Mouse (Mus musculus): ENCODE measurements around the gene Kansl1. TPM values are rescaled to one million over a fixed set of nuclear protein-coding genes. Genes with fewer than 3 reads are reported as not detected.

The Kansl1 gene
- polyA plus RNA-seq, 1 experiment from 2014 or later: 36.9 TPM

- Histone ChIP-seq H3K27me3 (peaks cover 15% of the 10 kb centered on the region; the same call in 1 of the 2 replicates), H3K27ac (replicated peaks) (no peak overlapping the region), H3K4me1 (peaks cover 18% of the 10 kb centered on the region), H3K4me2 (replicated peaks) (no peak overlapping the region), H3K4me3 (no peak overlapping the region), H3K9me3 (no peaks in the 10 kb centered on the region), H3K36me3 (no peaks in the 10 kb centered on the region), H3K9ac (replicated peaks) (no peak overlapping the region)
- WGBS: 76% methylated on average over 16 of the region's 16 CpGs
- no peak for ATAC-seq (ENCODE audit: low FRiP score, low read depth)
Measured at GRCm38 (mm10) chr11:104316685-104317400, 151.8 kb downstream of the Kansl1 start.

- H3K27me3 ChIP-seq: peaks cover 11% of the 10 kb centered on the region; the same call in 1 of the 2 replicates
- no peak overlapping the region for H3K4me2 ChIP-seq (replicated peaks)
- no peaks in the 10 kb centered on the region; the same call in 1 of the 2 replicates for H3K36me3 ChIP-seq
- H3K4me1 ChIP-seq: peaks cover 18% of the 10 kb centered on the region
- no peak overlapping the region for H3K9ac ChIP-seq (replicated peaks)
- no peak overlapping the region for H3K27ac ChIP-seq (replicated peaks)
- WGBS: 7% methylated on average over 6 of the region's 6 CpGs
- ATAC-seq (ENCODE audit: low FRiP score, low read depth): no peak
- no peaks in the 10 kb centered on the region for H3K9me3 ChIP-seq
- no peak overlapping the region for H3K4me3 ChIP-seq
Measured at GRCm38 (mm10) chr11:104315703-104316102, 153.0 kb downstream of the Kansl1 start.

DNA sequence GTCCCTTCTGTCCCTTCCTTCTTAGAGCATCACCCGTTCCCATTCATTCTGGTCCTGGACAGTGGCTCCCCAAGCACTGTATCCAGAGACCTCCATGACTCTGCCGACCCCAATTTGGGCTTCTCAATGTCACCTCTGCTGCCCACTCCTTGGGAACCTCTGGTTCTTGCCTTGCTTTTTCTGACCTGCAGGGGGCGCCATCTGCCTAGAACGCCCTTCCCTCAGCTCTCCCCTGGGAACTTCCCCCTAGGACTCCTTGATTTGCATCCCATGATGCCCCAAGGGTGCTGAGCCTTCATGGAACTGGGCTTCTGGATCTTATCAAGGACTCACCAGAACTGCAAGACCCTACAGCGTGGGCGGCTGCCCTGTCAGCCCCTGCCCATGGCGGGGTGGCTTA lies 157.0 kb downstream of the Kansl1 start:
- Histone ChIP-seq H3K27me3 (peaks cover 16% of the 10 kb centered on the region), H3K4me1 (no peaks in the 10 kb centered on the region), H3K27ac (replicated peaks) (no peak overlapping the region), H3K36me3 (peaks cover 4% of the 10 kb centered on the region; the same call in 1 of the 2 replicates), H3K9ac (replicated peaks) (no peak overlapping the region), H3K9me3 (no peaks in the 10 kb centered on the region), H3K4me2 (replicated peaks) (no peak overlapping the region), H3K4me3 (no peak overlapping the region)
- 73% methylated on average over 7 of the region's 7 CpGs for WGBS
- ATAC-seq (ENCODE audit: low FRiP score, low read depth): no peak

GRCm38 (mm10) chr11:104310226-104310887 lies 158.3 kb downstream of the Kansl1 start:
- Histone ChIP-seq H3K4me2 (replicated peaks) (no peak overlapping the region), H3K27ac (replicated peaks) (no peak overlapping the region), H3K27me3 (peaks cover 14% of the 10 kb centered on the region), H3K4me3 (no peak overlapping the region), H3K9me3 (no peaks in the 10 kb centered on the region), H3K4me1 (no peaks in the 10 kb centered on the region), H3K36me3 (peaks cover 7% of the 10 kb centered on the region; the same call in 1 of the 2 replicates), H3K9ac (replicated peaks) (no peak overlapping the region)
- ATAC-seq (ENCODE audit: low FRiP score, low read depth): no peak
- WGBS: 22% methylated on average over 23 of the region's 23 CpGs

DNA sequence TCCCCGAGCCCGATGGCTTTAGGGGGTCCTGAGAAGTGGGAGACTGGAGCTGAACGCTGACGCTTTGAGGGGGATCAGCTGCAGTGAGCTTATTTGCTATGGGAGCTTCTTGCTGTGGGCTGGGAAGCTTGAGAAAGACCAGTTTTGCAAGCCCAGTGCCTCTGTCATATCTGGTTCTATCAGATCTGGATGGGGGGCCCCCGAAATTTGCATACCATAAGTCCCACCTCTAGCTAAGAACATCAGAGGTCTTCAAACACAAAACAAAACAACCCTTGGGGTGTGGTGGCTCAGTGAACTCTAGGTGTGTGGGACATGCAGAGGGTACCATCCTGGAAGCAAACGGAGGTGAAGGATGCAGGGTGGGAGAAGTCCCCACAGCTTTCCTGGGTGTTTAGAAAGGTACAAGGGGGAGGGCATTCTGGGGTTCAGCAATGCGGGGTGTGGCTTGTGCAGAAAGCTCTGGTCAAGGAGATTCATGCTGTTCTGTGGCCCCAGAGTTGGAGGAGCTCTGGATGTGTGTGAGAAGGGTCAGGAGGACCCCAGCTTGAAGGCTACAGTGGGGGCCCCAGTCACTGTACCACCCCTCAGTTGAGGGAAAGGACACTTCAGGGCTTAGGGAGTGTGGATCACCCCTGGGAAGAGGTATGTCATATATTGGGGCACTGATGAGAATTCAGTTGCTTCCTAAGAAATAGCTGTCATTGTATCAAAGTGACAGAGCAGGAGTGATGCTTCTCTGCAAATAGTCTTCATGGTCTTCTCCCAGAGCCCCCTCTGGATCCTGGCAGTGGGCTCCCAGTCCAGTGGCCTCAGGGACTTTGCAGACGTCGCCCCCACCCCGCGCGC lies 159.1 kb downstream of the Kansl1 start:
- peaks cover 14% of the 10 kb centered on the region for H3K27me3 ChIP-seq
- H3K9ac ChIP-seq (replicated peaks): no peak overlapping the region
- peaks cover 7% of the 10 kb centered on the region; the same call in 1 of the 2 replicates for H3K36me3 ChIP-seq
- no peak for ATAC-seq (ENCODE audit: low FRiP score, low read depth)
- WGBS: 40% methylated on average over 12 of the region's 12 CpGs
- H3K9me3 ChIP-seq: no peaks in the 10 kb centered on the region
- H3K4me2 ChIP-seq (replicated peaks): no peak overlapping the region
- H3K4me1 ChIP-seq: no peaks in the 10 kb centered on the region
- no peak overlapping the region for H3K27ac ChIP-seq (replicated peaks)
- no peak overlapping the region for H3K4me3 ChIP-seq

DNA sequence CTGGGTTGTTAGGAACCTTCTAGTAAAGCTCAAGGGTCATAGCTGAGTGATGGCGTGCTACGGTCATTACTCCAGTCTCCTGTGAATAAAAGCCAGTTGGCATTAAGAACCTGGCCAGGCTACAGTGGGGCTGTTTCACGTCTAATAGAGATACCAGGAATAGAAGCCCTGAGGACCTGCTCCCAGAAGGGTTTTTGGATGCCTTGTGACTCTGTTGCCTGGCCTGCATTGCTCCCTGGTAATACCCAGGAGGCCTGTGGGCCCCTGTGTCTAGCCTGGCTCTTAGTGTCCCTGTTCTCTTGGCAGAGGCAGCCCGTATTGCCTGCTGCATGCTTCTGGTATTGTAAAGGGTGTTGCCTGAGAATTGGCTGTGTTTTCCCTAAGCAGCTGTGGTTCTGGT lies 161.5 kb downstream of the Kansl1 start:
- WGBS: 78% methylated on average over 4 of the region's 4 CpGs
- no peak for ATAC-seq (ENCODE audit: low FRiP score, low read depth)
- H3K9me3 ChIP-seq: no peaks in the 10 kb centered on the region
- 0 out of 2 replicates have a peak, but pooled peaks cover 8% of the 10 kb centered on the region for H3K4me1 ChIP-seq
- H3K27me3 ChIP-seq: peaks cover 14% of the 10 kb centered on the region
- no peak overlapping the region for H3K9ac ChIP-seq (replicated peaks)
- H3K4me3 ChIP-seq: no peak overlapping the region
- no peak overlapping the region for H3K27ac ChIP-seq (replicated peaks)
- H3K4me2 ChIP-seq (replicated peaks): no peak overlapping the region
- H3K36me3 ChIP-seq: peaks cover 7% of the 10 kb centered on the region; the same call in 1 of the 2 replicates

DNA sequence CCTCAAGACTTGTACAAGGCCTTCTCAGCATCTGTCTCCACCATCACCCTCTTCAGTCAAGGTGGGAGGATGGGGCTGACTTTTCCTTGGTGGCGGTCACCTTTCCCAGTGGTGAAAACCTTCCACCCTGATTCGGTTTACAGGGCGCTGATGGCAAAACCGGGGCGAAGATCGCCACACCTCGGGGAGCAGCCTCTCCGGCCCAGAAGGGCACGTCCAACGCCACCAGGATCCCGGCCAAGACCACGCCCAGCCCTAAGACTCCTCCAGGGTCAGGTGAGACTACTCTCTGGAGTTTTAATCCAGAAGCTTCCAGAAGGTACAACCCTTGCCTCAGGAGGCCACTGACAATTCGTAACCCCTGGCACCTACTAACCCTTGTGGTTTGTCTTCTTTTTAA lies 162.2 kb downstream of the Kansl1 start:
- no peak for ATAC-seq (ENCODE audit: low FRiP score, low read depth)
- WGBS: 93% methylated on average over 13 of the region's 13 CpGs
- H3K4me3 ChIP-seq: no peak overlapping the region
- peaks cover 7% of the 10 kb centered on the region; the same call in 1 of the 2 replicates for H3K36me3 ChIP-seq
- peaks cover 14% of the 10 kb centered on the region for H3K27me3 ChIP-seq
- H3K27ac ChIP-seq (replicated peaks): no peak overlapping the region
- no peak overlapping the region for H3K4me2 ChIP-seq (replicated peaks)
- H3K4me1 ChIP-seq: 0 out of 2 replicates have a peak, but pooled peaks cover 8% of the 10 kb centered on the region
- no peaks in the 10 kb centered on the region for H3K9me3 ChIP-seq
- H3K9ac ChIP-seq (replicated peaks): no peak overlapping the region

GRCm38 (mm10) chr11:104305711-104306110 lies 162.9 kb downstream of the Kansl1 start:
- 97% methylated on average over 7 of the region's 7 CpGs for WGBS
- 0 out of 2 replicates have a peak, but pooled peaks cover 8% of the 10 kb centered on the region for H3K4me1 ChIP-seq
- no peaks in the 10 kb centered on the region for H3K9me3 ChIP-seq
- H3K9ac ChIP-seq (replicated peaks): no peak overlapping the region
- no peak overlapping the region for H3K27ac ChIP-seq (replicated peaks)
- H3K4me3 ChIP-seq: no peak overlapping the region
- peaks cover 14% of the 10 kb centered on the region for H3K27me3 ChIP-seq
- H3K4me2 ChIP-seq (replicated peaks): no peak overlapping the region
- no peak for ATAC-seq (ENCODE audit: low FRiP score, low read depth)
- H3K36me3 ChIP-seq: 0 out of 2 replicates have a peak, but pooled peaks cover 7% of the 10 kb centered on the region

GRCm38 (mm10) chr11:104303088-104303960 lies 165.3 kb downstream of the Kansl1 start:
- peaks cover 18% of the 10 kb centered on the region; the same call in 1 of the 2 replicates for H3K36me3 ChIP-seq
- H3K9ac ChIP-seq (replicated peaks): no peak overlapping the region
- H3K4me1 ChIP-seq: 0 out of 2 replicates have a peak, but pooled peaks cover 8% of the 10 kb centered on the region
- no peaks in the 10 kb centered on the region for H3K27me3 ChIP-seq
- no peak for ATAC-seq (ENCODE audit: low FRiP score, low read depth)
- no peaks in the 10 kb centered on the region for H3K9me3 ChIP-seq
- no peak overlapping the region for H3K4me2 ChIP-seq (replicated peaks)
- WGBS: 61% methylated on average over 8 of the region's 8 CpGs
- no peak overlapping the region for H3K4me3 ChIP-seq
- H3K27ac ChIP-seq (replicated peaks): no peak overlapping the region

DNA sequence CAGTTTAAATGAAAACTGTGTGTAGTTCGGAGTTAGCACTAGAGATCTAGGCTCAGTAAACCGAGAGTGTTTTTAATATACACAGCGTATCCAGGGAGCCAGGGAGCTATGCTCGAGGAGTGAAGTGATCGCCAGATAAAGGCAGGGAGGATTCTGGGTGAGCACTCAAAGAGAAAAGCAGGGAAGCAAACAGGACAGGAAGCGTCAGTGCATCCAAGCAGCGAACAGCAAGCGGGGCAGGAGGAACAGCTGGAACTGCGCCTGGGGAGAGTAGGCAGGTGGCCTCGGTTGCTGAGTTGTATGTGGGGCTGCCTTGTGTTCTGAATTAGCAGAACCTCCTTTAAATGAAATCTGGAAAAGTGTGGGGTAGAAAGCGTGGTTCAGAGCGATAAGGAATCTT lies 166.0 kb downstream of the Kansl1 start:
- WGBS: 49% methylated on average over 12 of the region's 12 CpGs
- Histone ChIP-seq H3K9ac (replicated peaks) (no peak overlapping the region), H3K4me1 (0 out of 2 replicates have a peak, but pooled peaks cover 8% of the 10 kb centered on the region), H3K4me3 (no peak overlapping the region), H3K9me3 (no peaks in the 10 kb centered on the region), H3K27ac (replicated peaks) (no peak overlapping the region), H3K4me2 (replicated peaks) (no peak overlapping the region), H3K27me3 (no peaks in the 10 kb centered on the region), H3K36me3 (peaks cover 18% of the 10 kb centered on the region; the same call in 1 of the 2 replicates)
- ATAC-seq (ENCODE audit: low FRiP score, low read depth): no peak

- H3K36me3 ChIP-seq: peaks cover 12% of the 10 kb centered on the region; the same call in 1 of the 2 replicates
Measured at GRCm38 (mm10) chr11:104297671-104298070, 171.0 kb downstream of the Kansl1 start.

More at GRCm38 (mm10) chr11:104297671-104298070, 171.0 kb downstream of the Kansl1 start:
- Histone ChIP-seq H3K4me1 (0 out of 2 replicates have a peak, but pooled peaks cover 4% of the 10 kb centered on the region), H3K27ac (replicated peaks) (no peak overlapping the region), H3K4me2 (replicated peaks) (no peak overlapping the region), H3K9ac (replicated peaks) (no peak overlapping the region), H3K9me3 (no peaks in the 10 kb centered on the region), H3K4me3 (no peak overlapping the region), H3K27me3 (no peaks in the 10 kb centered on the region)
- 95% methylated on average over 3 of the region's 3 CpGs for WGBS
- ATAC-seq (ENCODE audit: low FRiP score, low read depth): no peak

Data from midbrain, embryonic 12.5 days (tissue).